Mouse (Mus musculus): Measurements from ENCODE around the gene Slc22a14.

DNA sequence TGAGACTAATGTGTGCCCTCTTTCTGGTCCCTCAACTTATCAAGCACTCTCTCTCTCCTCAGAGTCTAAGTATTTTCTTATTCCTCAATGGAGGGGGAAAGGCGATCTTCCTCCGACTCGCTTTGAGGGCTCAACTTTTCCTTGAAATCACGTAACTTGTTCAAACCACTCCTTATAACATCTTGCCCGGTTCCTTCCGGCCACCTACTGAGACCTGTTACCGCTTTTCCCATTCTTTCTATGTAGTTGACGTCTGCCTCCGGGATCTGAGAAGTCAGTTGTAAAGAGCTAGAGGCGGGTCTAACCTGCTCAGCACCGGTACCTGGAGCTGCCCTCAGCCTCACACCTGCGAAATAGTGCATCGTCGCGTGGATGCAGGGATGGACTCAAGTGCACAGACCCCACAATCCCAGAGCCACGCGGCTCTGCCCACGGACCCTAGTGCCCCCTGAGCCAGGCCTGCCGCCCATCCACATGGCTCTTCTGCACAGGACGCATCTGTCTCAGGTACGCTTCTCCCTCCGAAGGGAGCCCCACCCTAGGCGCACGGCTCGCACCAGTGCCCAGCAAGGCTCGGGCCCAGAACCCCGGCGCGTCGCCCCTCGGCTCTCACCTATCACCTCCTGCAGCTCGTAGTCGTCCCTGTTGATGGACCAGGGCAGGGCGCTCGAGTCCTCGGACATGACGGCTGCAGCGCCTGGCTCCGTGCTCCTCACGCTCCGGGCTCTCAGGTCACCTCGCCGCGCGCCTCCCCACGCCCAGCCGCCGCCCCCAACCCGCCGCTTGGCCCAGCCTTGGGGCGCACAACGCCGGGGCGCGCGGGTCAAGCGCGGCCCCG, 43.7 kb downstream of the Slc22a14 start:
- TF ChIP-seq CTCF (IDR thresholded peaks at IDR 0.05; ENCODE audit: low read depth, low read length) (no peak), POLR2A (IDR thresholded peaks at IDR 0.05; ENCODE audit: borderline replicate concordance, low read depth, low read length) (no peak)

Measured in bone marrow macrophage, adult 2 months (primary cell).